Mouse (Mus musculus): ENCODE results near the gene Rnf220.

DNA sequence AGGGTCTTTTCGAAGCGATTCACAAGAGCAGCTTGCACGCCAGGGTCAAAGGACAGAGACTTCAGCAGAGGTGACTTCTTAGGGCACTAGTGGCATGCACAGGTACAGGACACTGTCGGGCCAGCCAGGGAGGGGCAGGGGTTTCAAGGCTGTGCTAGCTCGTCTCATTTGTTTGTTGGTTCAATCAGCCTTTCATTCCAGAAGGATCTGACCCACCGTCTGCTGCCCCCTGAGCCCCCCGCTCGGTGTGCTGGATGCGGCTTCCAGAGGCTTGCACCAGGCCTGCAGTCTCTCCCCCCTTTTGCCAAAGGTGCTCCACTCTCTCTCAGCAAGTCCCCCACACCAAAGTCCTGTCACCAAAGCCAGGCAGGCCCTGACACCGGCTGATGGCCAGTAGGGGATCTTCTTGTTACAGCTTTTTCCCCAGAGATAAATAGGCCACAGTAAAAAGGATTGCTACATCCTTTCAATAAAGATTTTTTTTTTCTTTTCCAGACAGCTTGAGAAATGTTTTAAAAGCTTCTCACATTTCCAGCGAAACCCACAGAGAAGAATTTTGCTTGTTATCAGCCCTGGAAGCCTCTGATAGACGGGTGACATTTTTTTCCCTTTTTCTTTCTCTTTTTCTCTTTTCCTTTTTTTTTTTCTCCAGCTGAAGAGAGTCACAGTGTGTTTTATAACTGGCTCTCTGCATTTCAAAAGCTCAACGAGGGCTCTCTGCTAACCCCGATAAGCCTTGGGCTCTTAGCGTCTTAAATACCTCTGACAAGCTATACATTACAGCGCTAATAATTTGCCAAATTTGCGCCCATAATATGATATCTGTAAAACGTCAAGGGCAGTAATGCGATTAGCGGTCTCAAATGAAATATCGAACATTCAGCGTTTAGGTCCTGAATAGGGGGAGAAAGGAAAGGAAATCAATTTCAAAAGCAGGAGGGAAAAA, 105.7 kb downstream of the Rnf220 start:
- TF ChIP-seq CTCF (IDR thresholded peaks at IDR 0.05; ENCODE audit: low read depth) (no peak), EP300 (IDR thresholded peaks at IDR 0.05; ENCODE audit: low read depth) (no peak)
